Comparison of ENCODE assay signal across 32 mouse cellular contexts in the genomic region with DNA sequence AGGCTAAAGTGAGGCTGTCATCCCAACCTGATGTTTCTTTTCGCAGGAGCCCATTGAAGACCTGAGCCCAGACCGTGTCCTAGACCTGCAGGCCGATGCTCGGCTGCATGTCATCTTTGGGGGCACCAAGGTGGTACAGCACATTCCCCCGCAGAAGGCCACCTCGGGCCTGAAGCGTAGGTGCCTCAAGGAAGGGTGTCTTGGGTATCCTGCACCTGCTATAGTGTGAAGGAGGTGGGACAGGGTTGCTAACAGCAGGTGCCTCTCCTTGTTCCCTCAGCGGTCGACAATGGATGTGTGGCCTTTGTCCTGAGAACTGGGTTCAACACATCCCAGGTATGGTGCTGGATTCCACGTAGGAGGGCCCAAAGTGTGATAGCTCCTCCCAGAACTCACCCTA. TPM values are rescaled to one million over a fixed set of nuclear protein-coding genes. Genes with fewer than 3 reads are reported as not detected.
DNase-seq lines count a peak whose midpoint lies in the region; TF ChIP-seq lines count a peak whose summit lies in the region.
"Had no signal": no experiment of that assay in that cellular context is flagged by ENCODE, and none has a peak within 500 bp of the region (broad histone marks: within the 10 kb centered on the region; RNA-seq: fewer than 3 reads in every experiment).

No protein-coding gene starts in this region.

- no peak overlapping the region for H3K4me3 ChIP-seq in gastrocnemius, adult 2 months
- H3K4me3 ChIP-seq: embryonic facial prominence, embryonic 13.5 days; forebrain, embryonic 10.5 days; forebrain, embryonic 15.5 days; heart, embryonic 10.5 days; heart, embryonic 15.5 days; hindbrain, embryonic 12.5 days; intestine, embryonic 15.5 days; limb, embryonic 10.5 days; limb, embryonic 15.5 days; liver, embryonic 13.5 days; midbrain, embryonic 15.5 days had no signal

- no peak for TF ChIP-seq CTCF in gastrocnemius, adult 2 months (IDR thresholded peaks at IDR 0.05)

- no peak overlapping the region for H3K27ac ChIP-seq in gastrocnemius, adult 2 months
- H3K27ac ChIP-seq: embryonic facial prominence, embryonic 13.5 days; forebrain, embryonic 10.5 days; forebrain, embryonic 15.5 days; heart, embryonic 10.5 days; heart, embryonic 15.5 days; hindbrain, embryonic 12.5 days; hindbrain, postnatal 0 days; intestine, embryonic 15.5 days; limb, embryonic 10.5 days; limb, embryonic 15.5 days; liver, embryonic 13.5 days; midbrain, embryonic 15.5 days had no signal

- peak; percentile 10 for DNase-seq in gastrocnemius, adult 2 months
- DNase-seq in gastrocnemius, postnatal 10 days: no peak
- DNase-seq in layer of hippocampus, adult 11-12 months (ENCODE audit: low spot score): peak; percentile 2
- DNase-seq in layer of hippocampus, adult 18-20 months (ENCODE audit: low spot score in 2 of 2): no peak
- DNase-seq in right cerebral cortex, postnatal 10 days (ENCODE audit: low spot score in 2 of 2): peak; percentile 14 to 20
- DNase-seq in right cerebral cortex, adult 18-20 months: no peak
- DNase-seq in urinary bladder, postnatal 10 days (ENCODE audit: low spot score): peak; percentile 6
- DNase-seq in urinary bladder, adult 2 months (ENCODE audit: low spot score): no peak
- DNase-seq: adrenal gland, adult 2 months; adrenal gland, postnatal 36 days; cerebellum, adult 18-20 months; cerebellum, postnatal 10 days; kidney, adult 9 months; liver, embryonic 13.5 days; lung, postnatal 10 days; right cerebral cortex, postnatal 14 days had no signal

- intact Hi-C loops in gastrocnemius, adult 2 months (cut with DNase I): no loop called here

RNA-seq across cellular contexts. Expression of a gene that starts 6.7 kb away (rescaled TPM):
- total RNA-seq in gastrocnemius, adult 2 months (2021): 10 to 100 TPM; 15.6 to 17.1 TPM
- total RNA-seq in gastrocnemius, postnatal 10 days (2021): 10 to 100 TPM; 11.5 to 17.7 TPM
- 10 to 100 TPM; 25.6 to 27.0 TPM for total RNA-seq in layer of hippocampus, adult 18-20 months (2021)
- 17.7 and 21.1 TPM in 2 replicates for polyA plus RNA-seq in urinary bladder, adult 2 months (2012; rRNA removed)

RNA-seq across cellular contexts. Expression of a gene that starts 6.7 kb away (rescaled TPM):
- 10 to 100 TPM in 1 of 2 experiments, 1 to 10 TPM in 1; 9.9 to 10.4 TPM for total RNA-seq in gastrocnemius, adult 2 months (2021)
- 10 to 100 TPM; 13.4 to 17.8 TPM for total RNA-seq in gastrocnemius, postnatal 10 days (2021)
- total RNA-seq in layer of hippocampus, adult 18-20 months (2021): 10 to 100 TPM; 36.0 to 37.2 TPM
- polyA plus RNA-seq in urinary bladder, adult 2 months (2012; rRNA removed): 39.5 and 43.8 TPM in 2 replicates

RNA-seq across cellular contexts. Expression of a gene that starts 10.8 kb away (rescaled TPM):
- total RNA-seq in gastrocnemius, adult 2 months (2021): 1 to 10 TPM; 3.8 to 5.3 TPM
- 1 to 10 TPM; 3.3 to 5.8 TPM for total RNA-seq in gastrocnemius, postnatal 10 days (2021)
- 10 to 100 TPM; 12.1 to 13.3 TPM for total RNA-seq in layer of hippocampus, adult 18-20 months (2021)
- polyA plus RNA-seq in urinary bladder, adult 2 months (2012; rRNA removed): 19.5 and 20.3 TPM in 2 replicates

RNA-seq across cellular contexts. Expression of a gene that starts 23.0 kb away (rescaled TPM):
- total RNA-seq in gastrocnemius, adult 2 months (2021): 1 to 10 TPM; 2.4 to 3.0 TPM
- 1 to 10 TPM; 2.6 to 3.9 TPM for total RNA-seq in gastrocnemius, postnatal 10 days (2021)
- total RNA-seq in layer of hippocampus, adult 18-20 months (2021): 1 to 10 TPM in 1 of 2 experiments, under 1 TPM in 1; 0.91 to 3.0 TPM
- 0.11 TPM in 1 of 2 replicates, not detected in the other for polyA plus RNA-seq in urinary bladder, adult 2 months (2012; rRNA removed)
- total RNA-seq: common myeloid progenitor, adult 5-6 weeks; ES-E14; hindbrain, postnatal 0 days; neutrophil, adult 5-6 weeks had no signal
- polyA plus RNA-seq: embryonic facial prominence, embryonic 13.5 days; forebrain, embryonic 15.5 days; hindbrain, embryonic 12.5 days; limb, embryonic 15.5 days; small intestine, adult 2 months; stomach, embryonic 16.5 days had no signal

RNA-seq across cellular contexts. Expression of a gene that starts 24.6 kb away (rescaled TPM):
- total RNA-seq in gastrocnemius, adult 2 months (2021): under 1 TPM in 1 of 2 experiments, not detected in 1; 0.14 TPM
- under 1 TPM; 0.07 to 0.25 TPM for total RNA-seq in gastrocnemius, postnatal 10 days (2021)
- total RNA-seq in layer of hippocampus, adult 18-20 months (2021): under 1 TPM; 0.43 to 0.50 TPM
- 1.7 and 1.8 TPM in 2 replicates for polyA plus RNA-seq in urinary bladder, adult 2 months (2012; rRNA removed)

Comparison
In these comparisons a context has a peak if more than half of its experiments do, and no peak if none do; other contexts are left out.
1. DNase-seq: peak in gastrocnemius, adult 2 months (single experiment), layer of hippocampus, adult 11-12 months (single experiment), right cerebral cortex, postnatal 10 days (2 of 2) and urinary bladder, postnatal 10 days (single experiment); none in gastrocnemius, postnatal 10 days (single experiment), layer of hippocampus, adult 18-20 months (0 of 2), right cerebral cortex, adult 18-20 months (single experiment) and urinary bladder, adult 2 months (single experiment).